Mouse (Mus musculus): ENCODE results near the gene Chrm4. TPM values are rescaled to one million over a fixed set of nuclear protein-coding genes. Genes with fewer than 3 reads are reported as not detected.

Chrm4 gene
- polyA plus RNA-seq, 1 experiment = 0.92 TPM

DNA sequence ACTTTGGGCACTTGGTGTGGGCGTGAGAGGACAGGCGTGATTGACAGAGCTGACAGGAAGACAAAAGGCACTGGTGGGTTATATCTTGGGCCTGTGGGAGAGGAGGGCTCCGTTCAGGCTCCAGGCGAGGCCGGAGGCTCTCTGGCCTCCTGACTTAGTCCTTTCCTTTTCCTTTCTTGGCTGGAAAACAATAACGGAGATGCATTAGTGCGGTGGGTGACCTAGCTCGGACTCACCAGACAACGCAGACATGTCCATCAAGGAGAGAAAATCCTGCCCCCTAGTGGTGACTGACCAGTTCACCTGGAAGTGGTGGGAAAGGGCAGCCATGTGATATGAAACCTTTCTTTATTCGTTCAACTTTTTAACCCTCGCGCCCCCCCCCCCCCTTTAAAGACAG, 2.9 kb downstream of the Chrm4 start:
- peaks cover 83% of the 10 kb centered on the region for H3K4me1 ChIP-seq
- H3K9me3 ChIP-seq = no peaks in the 10 kb centered on the region
- TF ChIP-seq FLI1 (IDR thresholded peaks at IDR 0.05; ENCODE audit: low read length) = no peak
- no peak for TF ChIP-seq GATA1 (IDR thresholded peaks at IDR 0.05; ENCODE audit: borderline replicate concordance, low read length)
- no peak overlapping the region for H3K4me3 ChIP-seq (replicated peaks)
- peaks cover 68% of the 10 kb centered on the region for H3K36me3 ChIP-seq (replicated peaks; ENCODE audit: low read length)
- peaks cover 15% of the 10 kb centered on the region for H3K27me3 ChIP-seq (replicated peaks)

DNA sequence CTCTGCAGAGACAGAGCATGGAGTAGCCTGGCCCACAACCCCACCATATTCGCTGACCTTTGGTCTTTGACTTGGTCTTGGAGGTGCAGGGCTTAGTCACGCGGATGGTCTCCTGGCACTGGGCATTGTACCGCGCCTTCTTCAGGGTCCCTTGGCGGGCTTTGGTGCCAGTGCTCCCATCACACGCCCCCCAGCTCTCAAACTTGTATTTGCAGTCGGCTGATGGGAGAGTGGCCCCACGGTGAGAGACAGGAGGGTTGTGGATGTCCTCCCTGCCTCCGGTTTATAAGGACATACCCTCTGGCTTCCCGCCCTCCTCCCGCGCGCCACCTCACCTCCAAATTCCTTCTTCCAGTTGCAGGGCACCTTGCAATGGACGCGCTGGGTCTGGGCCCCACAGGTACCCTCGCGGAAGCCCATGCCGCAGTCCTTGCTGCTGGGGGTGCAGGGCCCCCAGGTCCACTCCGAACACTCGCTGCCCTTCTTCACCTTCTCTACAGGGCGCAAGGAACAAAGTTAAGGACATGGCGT, 3.8 kb downstream of the Chrm4 start:
- Histone ChIP-seq H3K4me1 (peaks cover 85% of the 10 kb centered on the region), H3K9me3 (no peaks in the 10 kb centered on the region), H3K36me3 (replicated peaks; ENCODE audit: low read length) (peaks cover 77% of the 10 kb centered on the region), H3K27me3 (replicated peaks) (peaks cover 6% of the 10 kb centered on the region), H3K4me3 (replicated peaks) (no peak overlapping the region)
- TF ChIP-seq FLI1 (IDR thresholded peaks at IDR 0.05; ENCODE audit: low read length) (no peak), GATA1 (IDR thresholded peaks at IDR 0.05; ENCODE audit: borderline replicate concordance, low read length) (no peak)

GRCm38 (mm10) chr2:91931328-91932159, 4.5 kb downstream of the Chrm4 start:
- Histone ChIP-seq H3K4me1 (peaks cover 86% of the 10 kb centered on the region), H3K27me3 (replicated peaks) (peaks cover 2% of the 10 kb centered on the region), H3K36me3 (replicated peaks; ENCODE audit: low read length) (peaks cover 84% of the 10 kb centered on the region), H3K9me3 (no peaks in the 10 kb centered on the region), H3K4me3 (replicated peaks) (no peak overlapping the region)
- no peak for TF ChIP-seq GATA1 (IDR thresholded peaks at IDR 0.05; ENCODE audit: borderline replicate concordance, low read length)

DNA sequence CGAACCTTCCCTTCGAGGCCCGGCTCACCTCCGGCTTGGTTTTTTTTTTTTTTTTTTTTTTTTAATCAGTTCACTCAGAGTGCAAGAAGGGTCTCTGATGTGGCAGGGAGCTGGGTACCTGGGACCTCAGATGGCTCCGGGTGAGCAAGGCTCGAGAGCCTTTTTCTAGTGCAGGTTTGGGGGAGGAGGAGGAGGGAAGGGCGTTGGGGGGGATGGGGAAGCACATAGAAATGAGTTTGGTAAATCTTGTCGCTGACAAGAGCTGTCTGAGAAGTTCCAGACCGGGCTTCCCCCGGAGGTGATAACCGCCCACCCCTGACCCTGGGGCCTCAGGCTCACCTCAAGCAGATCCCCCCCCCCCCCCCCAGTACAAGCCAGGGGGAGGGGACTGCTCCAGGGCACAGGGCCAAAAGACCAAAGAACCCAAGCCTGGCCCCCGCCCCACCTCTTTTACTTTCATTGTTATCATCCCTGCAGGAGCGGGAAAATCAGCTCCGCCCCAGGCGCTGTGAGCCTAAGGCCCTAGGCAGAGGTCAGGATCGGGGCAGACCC, 5.2 kb downstream of the Chrm4 start, which contains the start of gene Mdk:
TSS of gene Mdk (minus strand) at position 138 of the 552 bp plus-strand sequence.
- peaks cover 86% of the 10 kb centered on the region for H3K4me1 ChIP-seq
- H3K36me3 ChIP-seq (replicated peaks; ENCODE audit: low read length) = peaks cover 91% of the 10 kb centered on the region
- no peak within 1 kb of the TSS for H3K4me3 ChIP-seq (replicated peaks)
- no peaks in the 10 kb centered on the region for H3K9me3 ChIP-seq
- no peaks in the 10 kb centered on the region for H3K27me3 ChIP-seq (replicated peaks)
- TF ChIP-seq FLI1 (IDR thresholded peaks at IDR 0.05; ENCODE audit: low read length) (no peak), GATA1 (IDR thresholded peaks at IDR 0.05; ENCODE audit: borderline replicate concordance, low read length) (no peak)

- H3K36me3 ChIP-seq (replicated peaks; ENCODE audit: low read length) = peaks cover 97% of the 10 kb centered on the region
- H3K27me3 ChIP-seq (replicated peaks) = no peaks in the 10 kb centered on the region
These were observed 5.8 kb downstream of the Chrm4 start for GRCm38 (mm10) chr2:91932737-91933350.

DNA sequence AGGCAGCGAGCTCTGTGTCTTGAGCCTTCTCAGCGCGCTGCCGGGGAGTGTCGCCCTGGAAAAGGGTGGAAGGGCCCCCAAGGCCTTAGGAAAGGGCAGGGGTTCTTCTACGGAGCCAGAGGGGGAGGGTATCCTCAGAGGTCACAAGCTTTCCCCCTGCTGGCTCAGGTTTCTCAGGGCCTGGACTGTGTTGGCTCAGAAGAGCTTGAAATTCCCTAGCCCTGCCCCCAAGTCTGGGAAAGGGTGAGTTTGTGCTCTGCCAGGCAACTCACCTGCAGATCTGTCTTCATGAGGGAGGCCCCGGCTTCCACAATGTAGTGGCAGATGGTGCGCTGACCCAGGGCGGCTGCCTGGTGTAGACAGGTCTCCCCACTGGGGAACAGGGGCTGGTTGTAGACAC, 6.4 kb downstream of the Chrm4 start:
- Histone ChIP-seq H3K27me3 (replicated peaks) (no peaks in the 10 kb centered on the region), H3K9me3 (no peaks in the 10 kb centered on the region), H3K4me1 (peaks cover 86% of the 10 kb centered on the region), H3K4me3 (replicated peaks) (no peak overlapping the region), H3K36me3 (replicated peaks; ENCODE audit: low read length) (peaks cover 100% of the 10 kb centered on the region)
- no peak for TF ChIP-seq FLI1 (IDR thresholded peaks at IDR 0.05; ENCODE audit: low read length)
- TF ChIP-seq GATA1 (IDR thresholded peaks at IDR 0.05; ENCODE audit: borderline replicate concordance, low read length) = no peak

More at GRCm38 (mm10) chr2:91932737-91933350, 5.8 kb downstream of the Chrm4 start:
- H3K9me3 ChIP-seq = no peaks in the 10 kb centered on the region
- TF ChIP-seq GATA1 (IDR thresholded peaks at IDR 0.05; ENCODE audit: borderline replicate concordance, low read length) (no peak), FLI1 (IDR thresholded peaks at IDR 0.05; ENCODE audit: low read length) (no peak)
- peaks cover 86% of the 10 kb centered on the region for H3K4me1 ChIP-seq
- H3K4me3 ChIP-seq (replicated peaks) = no peak overlapping the region

GRCm38 (mm10) chr2:91934016-91934415, 7.0 kb downstream of the Chrm4 start:
- peaks cover 86% of the 10 kb centered on the region for H3K4me1 ChIP-seq
- TF ChIP-seq GATA1 (IDR thresholded peaks at IDR 0.05; ENCODE audit: borderline replicate concordance, low read length) (no peak), FLI1 (IDR thresholded peaks at IDR 0.05; ENCODE audit: low read length) (no peak)
- peak overlapping the region; percentile 65 for H3K4me3 ChIP-seq (replicated peaks)
- H3K27me3 ChIP-seq (replicated peaks) = no peaks in the 10 kb centered on the region
- H3K9me3 ChIP-seq = no peaks in the 10 kb centered on the region
- peaks cover 100% of the 10 kb centered on the region for H3K36me3 ChIP-seq (replicated peaks; ENCODE audit: low read length)

- Histone ChIP-seq H3K27me3 (replicated peaks) (no peaks in the 10 kb centered on the region), H3K9me3 (no peaks in the 10 kb centered on the region), H3K36me3 (replicated peaks; ENCODE audit: low read length) (peaks cover 100% of the 10 kb centered on the region), H3K4me3 (replicated peaks) (no peak overlapping the region), H3K4me1 (peaks cover 94% of the 10 kb centered on the region)
- TF ChIP-seq FLI1 (IDR thresholded peaks at IDR 0.05; ENCODE audit: low read length) = no peak
- no peak for TF ChIP-seq GATA1 (IDR thresholded peaks at IDR 0.05; ENCODE audit: borderline replicate concordance, low read length)
These were observed 7.9 kb downstream of the Chrm4 start for GRCm38 (mm10) chr2:91934826-91935525.

DNA sequence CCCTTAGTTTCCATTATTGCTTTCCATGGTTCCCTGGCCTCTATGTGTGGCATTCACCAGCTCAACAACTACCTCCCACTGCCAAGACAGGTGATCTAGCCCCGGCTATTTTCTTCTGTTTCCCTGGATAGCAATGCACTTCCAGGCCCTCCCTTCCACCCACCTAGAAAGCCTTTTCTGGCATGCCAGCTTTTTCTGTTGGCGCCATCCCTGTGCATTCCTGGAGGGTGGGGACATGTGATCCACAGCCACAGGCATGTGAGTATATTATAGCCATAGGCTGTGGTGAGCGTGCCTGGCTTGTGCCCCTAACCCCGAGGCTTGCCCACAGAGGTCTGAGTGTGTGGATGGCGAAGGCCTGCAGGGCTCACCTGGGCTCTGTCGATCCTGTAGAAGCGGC, 9.1 kb downstream of the Chrm4 start:
- TF ChIP-seq GATA1 (IDR thresholded peaks at IDR 0.05; ENCODE audit: borderline replicate concordance, low read length) (no peak), FLI1 (IDR thresholded peaks at IDR 0.05; ENCODE audit: low read length) (no peak)
- peaks cover 92% of the 10 kb centered on the region for H3K4me1 ChIP-seq
- H3K27me3 ChIP-seq (replicated peaks) = no peaks in the 10 kb centered on the region
- H3K4me3 ChIP-seq (replicated peaks) = no peak overlapping the region
- H3K36me3 ChIP-seq (replicated peaks; ENCODE audit: low read length) = peaks cover 100% of the 10 kb centered on the region
- no peaks in the 10 kb centered on the region for H3K9me3 ChIP-seq
